Mouse (Mus musculus): Measurements from ENCODE around the gene Pced1b. TPM values are rescaled to one million over a fixed set of nuclear protein-coding genes. Genes with fewer than 3 reads are reported as not detected.

The Pced1b gene
- polyA plus RNA-seq, 1 experiment from 2014 or later, result 8.0 TPM

- ATAC-seq (replicated peaks; ENCODE audit: low FRiP score, low read depth) (no peak), DNase-seq (ENCODE audit: low spot score) (no peak)
- H3K27me3 ChIP-seq (ENCODE audit: insufficient read depth, low read length), result no peaks in the 10 kb centered on the region
- H3K36me3 ChIP-seq (ENCODE audit: insufficient read depth, low read length), result no peaks in the 10 kb centered on the region
- no peak overlapping the region for H3K9ac ChIP-seq (ENCODE audit: low read depth, low read length)
- H3K27ac ChIP-seq, result no peak overlapping the region
- H3K4me1 ChIP-seq (replicated peaks; ENCODE audit: insufficient read depth, low read length), result peaks cover 5% of the 10 kb centered on the region; the same call in 1 of the 2 replicates
- no peak for TF ChIP-seq CTCF (IDR thresholded peaks at IDR 0.05; ENCODE audit: low read depth)
- 72% methylated on average over 11 of the region's 11 CpGs for WGBS
- no peaks in the 10 kb centered on the region for H3K9me3 ChIP-seq (replicated peaks; ENCODE audit: low read length)
- H3K4me3 ChIP-seq (replicated peaks; ENCODE audit: low read depth, low read length), result no peak overlapping the region
- no peak overlapping the region for H3K4me2 ChIP-seq (ENCODE audit: low read length)
Measured at GRCm38 (mm10) chr15:97259968-97260597, 13.2 kb downstream of the Pced1b start.

DNA sequence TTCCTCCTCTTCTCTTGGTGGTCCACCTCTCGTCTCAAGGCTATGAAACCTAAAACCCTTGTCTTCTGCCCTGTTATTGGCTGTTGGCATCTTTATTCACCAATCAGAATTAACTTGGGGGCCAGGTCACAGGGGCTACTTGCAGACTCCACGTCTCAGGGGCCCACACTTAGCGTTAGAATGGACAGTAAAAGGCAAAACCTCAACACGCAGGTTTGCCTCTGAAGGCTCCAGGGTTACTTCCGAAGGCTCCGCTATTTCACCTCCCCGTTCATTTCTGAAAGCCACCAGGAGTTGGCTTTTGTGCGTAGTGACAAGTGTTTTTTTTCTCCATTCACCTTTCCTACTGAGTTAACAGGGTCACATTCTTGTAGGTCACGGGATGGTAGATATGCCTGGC, 15.3 kb downstream of the Pced1b start:
- H3K27me3 ChIP-seq (ENCODE audit: insufficient read depth, low read length), result no peaks in the 10 kb centered on the region
- DNase-seq (ENCODE audit: low spot score) (no peak), ATAC-seq (replicated peaks; ENCODE audit: low FRiP score, low read depth) (no peak)
- H3K4me2 ChIP-seq (ENCODE audit: low read length), result no peak overlapping the region
- H3K27ac ChIP-seq, result no peak overlapping the region
- no peaks in the 10 kb centered on the region; the same call in 1 of the 2 replicates for H3K4me1 ChIP-seq (replicated peaks; ENCODE audit: insufficient read depth, low read length)
- 50% methylated on average over 9 of the region's 9 CpGs for WGBS
- no peak for TF ChIP-seq CTCF (IDR thresholded peaks at IDR 0.05; ENCODE audit: low read depth)
- no peak overlapping the region for H3K4me3 ChIP-seq (replicated peaks; ENCODE audit: low read depth, low read length)
- no peak overlapping the region for H3K9ac ChIP-seq (ENCODE audit: low read depth, low read length)
- no peaks in the 10 kb centered on the region for H3K9me3 ChIP-seq (replicated peaks; ENCODE audit: low read length)
- H3K36me3 ChIP-seq (ENCODE audit: insufficient read depth, low read length), result no peaks in the 10 kb centered on the region

GRCm38 (mm10) chr15:97266236-97266845, 19.4 kb downstream of the Pced1b start:
- no peak for DNase-seq (ENCODE audit: low spot score)
- Histone ChIP-seq H3K4me1 (replicated peaks; ENCODE audit: insufficient read depth, low read length) (no peaks in the 10 kb centered on the region; the same call in 1 of the 2 replicates), H3K36me3 (ENCODE audit: insufficient read depth, low read length) (no peaks in the 10 kb centered on the region), H3K27me3 (ENCODE audit: insufficient read depth, low read length) (no peaks in the 10 kb centered on the region), H3K4me2 (ENCODE audit: low read length) (no peak overlapping the region), H3K27ac (no peak overlapping the region), H3K4me3 (replicated peaks; ENCODE audit: low read depth, low read length) (no peak overlapping the region), H3K9ac (ENCODE audit: low read depth, low read length) (no peak overlapping the region), H3K9me3 (replicated peaks; ENCODE audit: low read length) (no peaks in the 10 kb centered on the region)
- 61% methylated on average over 14 of the region's 14 CpGs for WGBS
- no peak for TF ChIP-seq CTCF (IDR thresholded peaks at IDR 0.05; ENCODE audit: low read depth)
- ATAC-seq (replicated peaks; ENCODE audit: low FRiP score, low read depth), result 0 out of 2 replicates have a peak, but pooled peaks have one; percentile 21

DNA sequence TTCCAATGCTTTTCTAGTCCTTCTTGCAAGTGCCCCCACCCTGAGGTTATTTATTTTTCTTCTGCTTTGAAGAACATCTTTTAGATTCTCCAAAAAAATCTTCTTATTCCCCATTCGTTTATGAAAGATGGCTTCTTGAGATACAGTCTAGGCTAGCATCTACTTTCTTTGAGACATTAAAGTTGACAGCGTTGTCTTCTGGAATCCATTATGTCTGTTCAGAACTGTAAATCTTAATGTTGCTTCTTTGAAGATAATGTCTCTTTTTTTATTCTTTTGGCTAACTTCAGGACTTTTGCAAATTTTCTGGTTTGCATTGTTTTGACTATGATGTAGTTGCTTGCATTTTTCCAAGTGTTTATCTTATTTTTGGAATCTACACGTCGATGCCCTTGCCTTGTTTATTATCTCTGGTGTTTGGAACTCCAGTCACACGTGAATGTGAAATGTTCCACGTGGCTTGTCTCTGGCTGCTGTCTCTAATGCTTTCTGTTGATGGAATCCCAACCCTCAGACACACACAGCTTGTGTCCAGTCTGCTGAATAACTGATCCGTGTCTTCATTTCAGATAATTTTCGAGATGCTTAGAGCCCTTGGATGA, 20.3 kb downstream of the Pced1b start:
- no peaks in the 10 kb centered on the region for H3K27me3 ChIP-seq (ENCODE audit: insufficient read depth, low read length)
- peaks cover 2% of the 10 kb centered on the region; the same call in 1 of the 2 replicates for H3K4me1 ChIP-seq (replicated peaks; ENCODE audit: insufficient read depth, low read length)
- H3K4me2 ChIP-seq (ENCODE audit: low read length), result no peak overlapping the region
- H3K9ac ChIP-seq (ENCODE audit: low read depth, low read length), result no peak overlapping the region
- 33% methylated on average over 8 of the region's 8 CpGs for WGBS
- H3K4me3 ChIP-seq (replicated peaks; ENCODE audit: low read depth, low read length), result no peak overlapping the region
- DNase-seq (ENCODE audit: low spot score), result peak; percentile 65
- H3K9me3 ChIP-seq (replicated peaks; ENCODE audit: low read length), result no peaks in the 10 kb centered on the region
- no peak overlapping the region for H3K27ac ChIP-seq
- no peak for ATAC-seq (replicated peaks; ENCODE audit: low FRiP score, low read depth)
- no peaks in the 10 kb centered on the region for H3K36me3 ChIP-seq (ENCODE audit: insufficient read depth, low read length)
- no peak for TF ChIP-seq CTCF (IDR thresholded peaks at IDR 0.05; ENCODE audit: low read depth)

DNA sequence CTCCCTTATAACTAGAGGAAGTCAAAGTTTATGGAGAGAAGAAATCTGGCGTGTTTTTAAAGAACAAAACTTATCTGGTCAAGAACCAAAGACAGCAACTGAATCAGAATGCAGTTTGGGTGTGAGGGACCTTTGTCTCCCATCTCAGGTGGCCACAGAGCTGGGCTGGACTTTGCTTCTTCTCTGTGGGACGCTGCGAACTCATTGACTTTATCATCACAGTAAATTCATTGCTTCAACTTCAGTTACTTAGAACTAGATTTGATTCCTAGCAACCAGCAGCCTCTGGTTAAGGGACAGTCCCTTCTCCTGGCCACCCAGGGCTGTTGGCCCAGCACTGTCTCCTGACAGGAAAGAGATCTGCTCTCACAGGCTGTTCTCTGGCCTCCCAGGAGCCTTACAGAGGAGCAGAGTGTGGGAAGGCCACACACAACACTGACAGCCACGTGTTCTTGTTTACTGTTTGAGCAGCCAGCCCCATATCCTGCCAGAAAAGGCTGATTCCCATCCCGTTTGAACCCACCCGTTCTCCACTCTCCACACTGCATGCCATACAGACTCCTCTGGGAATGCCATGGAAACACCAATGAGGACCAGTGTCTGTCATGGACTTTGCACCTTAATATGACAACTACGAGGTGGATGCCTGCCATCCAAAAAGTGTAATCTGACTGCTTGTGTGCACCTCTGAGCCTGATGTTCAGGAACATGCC, 25.2 kb downstream of the Pced1b start:
- no peak overlapping the region for H3K9ac ChIP-seq (ENCODE audit: low read depth, low read length)
- peak; percentile 67 for DNase-seq (ENCODE audit: low spot score)
- no peaks in the 10 kb centered on the region for H3K27me3 ChIP-seq (ENCODE audit: insufficient read depth, low read length)
- no peak overlapping the region for H3K4me2 ChIP-seq (ENCODE audit: low read length)
- no peak for TF ChIP-seq CTCF (IDR thresholded peaks at IDR 0.05; ENCODE audit: low read depth)
- H3K27ac ChIP-seq, result no peak overlapping the region
- no peak overlapping the region for H3K4me3 ChIP-seq (replicated peaks; ENCODE audit: low read depth, low read length)
- no peaks in the 10 kb centered on the region for H3K36me3 ChIP-seq (ENCODE audit: insufficient read depth, low read length)
- WGBS, result 50% methylated on average over 7 of the region's 7 CpGs
- ATAC-seq (replicated peaks; ENCODE audit: low FRiP score, low read depth), result no peak; the same call in 1 of the 2 replicates
- H3K9me3 ChIP-seq (replicated peaks; ENCODE audit: low read length), result no peaks in the 10 kb centered on the region
- 0 out of 2 replicates have a peak, but pooled peaks cover 5% of the 10 kb centered on the region for H3K4me1 ChIP-seq (replicated peaks; ENCODE audit: insufficient read depth, low read length)

DNA sequence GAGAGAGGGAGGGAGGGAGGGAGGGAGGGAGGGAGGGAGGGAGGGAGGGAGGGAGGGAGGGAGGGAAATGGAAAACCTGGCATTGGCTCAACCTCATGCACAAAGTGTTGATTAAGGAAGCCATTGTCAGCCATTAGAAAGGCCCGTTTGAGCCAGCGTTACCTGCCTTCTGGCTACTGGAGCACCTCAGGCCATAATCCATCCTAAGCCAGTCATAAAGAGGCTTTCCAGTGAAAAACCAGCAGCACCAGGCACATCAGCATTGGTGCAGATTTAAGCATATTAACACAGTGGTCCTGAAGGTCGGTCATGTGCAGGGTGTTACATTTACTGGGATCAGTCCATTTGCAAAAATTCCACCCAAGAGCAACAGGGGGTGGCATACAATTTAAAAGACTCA, 25.9 kb downstream of the Pced1b start:
- no peak overlapping the region for H3K27ac ChIP-seq
- ATAC-seq (replicated peaks; ENCODE audit: low FRiP score, low read depth), result no peak
- H3K4me2 ChIP-seq (ENCODE audit: low read length), result no peak overlapping the region
- no peaks in the 10 kb centered on the region for H3K9me3 ChIP-seq (replicated peaks; ENCODE audit: low read length)
- H3K4me3 ChIP-seq (replicated peaks; ENCODE audit: low read depth, low read length), result no peak overlapping the region
- no peaks in the 10 kb centered on the region for H3K27me3 ChIP-seq (ENCODE audit: insufficient read depth, low read length)
- no peak overlapping the region for H3K9ac ChIP-seq (ENCODE audit: low read depth, low read length)
- no peak for TF ChIP-seq CTCF (IDR thresholded peaks at IDR 0.05; ENCODE audit: low read depth)
- DNase-seq (ENCODE audit: low spot score), result no peak
- 83% methylated on average over 3 of the region's 3 CpGs for WGBS
- H3K4me1 ChIP-seq (replicated peaks; ENCODE audit: insufficient read depth, low read length), result 0 out of 2 replicates have a peak, but pooled peaks cover 5% of the 10 kb centered on the region
- no peaks in the 10 kb centered on the region for H3K36me3 ChIP-seq (ENCODE audit: insufficient read depth, low read length)

Measured in kidney, postnatal 0 days (tissue).